Mouse (Mus musculus): ENCODE measurements around the gene Taf4.

Gene Taf4

DNA sequence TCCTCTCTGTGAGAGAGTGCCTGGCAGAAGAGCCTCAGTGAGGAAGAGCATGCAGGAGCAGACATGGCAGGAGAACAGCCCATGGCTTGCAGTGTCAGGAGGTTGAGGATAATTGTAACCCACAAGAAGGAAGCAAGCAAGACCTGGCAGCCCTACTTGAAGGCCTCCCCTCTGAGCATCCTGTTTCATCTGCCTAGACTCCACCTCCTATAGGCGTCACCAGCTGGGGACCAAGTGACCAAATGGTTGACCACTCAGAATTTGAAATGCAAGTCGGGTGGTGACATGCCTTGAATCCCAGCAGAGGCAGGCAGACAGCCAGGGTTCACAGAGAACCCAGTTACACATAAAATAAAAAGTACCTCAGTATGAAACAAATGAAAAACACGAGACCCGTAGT, 4.2 kb upstream of the Taf4 start:
- no peak for DNase-seq

GRCm38 (mm10) chr2:179979836-179980235, 3.4 kb upstream of the Taf4 start:
- no peak for DNase-seq

DNA sequence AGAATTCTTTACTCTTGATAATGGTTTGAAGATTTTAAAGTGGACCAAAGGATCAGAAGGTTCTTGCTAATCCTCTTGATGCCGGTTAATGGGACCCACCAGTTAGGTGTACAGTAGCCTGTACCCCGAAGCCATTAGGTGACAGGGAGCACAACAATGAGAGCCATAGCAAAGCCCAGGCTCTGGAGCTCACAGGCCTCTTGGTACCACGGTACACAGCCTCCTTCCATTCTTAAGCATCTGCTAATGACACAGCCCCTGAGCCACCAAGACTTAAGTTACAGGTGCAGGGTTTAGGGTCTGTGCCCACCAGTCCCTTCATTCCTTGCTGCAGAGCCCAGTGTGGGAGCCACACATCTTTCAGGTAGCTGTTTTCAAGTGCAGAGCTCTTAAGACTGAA, 1.8 kb upstream of the Taf4 start:
- DNase-seq = no peak

DNA sequence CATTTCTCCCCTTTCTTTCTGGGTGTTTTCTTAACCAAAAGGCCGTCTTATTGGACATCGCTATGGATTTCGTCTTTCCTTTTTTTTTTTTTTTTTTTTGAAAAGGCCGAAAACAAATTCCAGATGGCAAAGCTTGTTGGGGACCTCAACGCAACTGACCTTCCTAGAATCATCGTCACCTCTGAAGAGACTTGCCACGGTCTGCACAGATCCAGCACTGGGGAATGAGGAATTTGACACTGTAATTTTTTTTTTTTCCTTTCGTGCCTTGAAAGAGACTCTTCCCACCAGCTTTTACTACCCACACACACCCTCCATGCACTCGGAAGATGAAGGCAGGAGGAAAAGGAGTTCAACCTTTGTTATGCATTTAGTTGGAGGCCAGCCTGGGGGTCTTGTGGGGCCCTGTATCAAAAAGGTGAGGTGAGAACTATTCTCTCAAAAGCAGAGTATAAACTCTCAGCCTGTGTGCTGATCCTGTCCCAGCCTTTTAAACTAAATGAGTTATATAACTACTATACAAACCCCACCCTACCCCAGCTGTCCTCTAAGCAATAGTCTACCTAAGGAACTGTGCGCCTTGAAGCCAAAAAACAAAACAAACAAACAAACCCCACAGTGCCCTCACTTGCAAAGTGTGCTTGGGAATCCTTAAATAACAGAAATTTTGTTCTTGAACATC, 1.0 kb upstream of the Taf4 start:
- no peak for DNase-seq

- no peak for DNase-seq
These were observed 185 bp downstream of the Taf4 start for GRCm38 (mm10) chr2:179976295-179976627.

DNA sequence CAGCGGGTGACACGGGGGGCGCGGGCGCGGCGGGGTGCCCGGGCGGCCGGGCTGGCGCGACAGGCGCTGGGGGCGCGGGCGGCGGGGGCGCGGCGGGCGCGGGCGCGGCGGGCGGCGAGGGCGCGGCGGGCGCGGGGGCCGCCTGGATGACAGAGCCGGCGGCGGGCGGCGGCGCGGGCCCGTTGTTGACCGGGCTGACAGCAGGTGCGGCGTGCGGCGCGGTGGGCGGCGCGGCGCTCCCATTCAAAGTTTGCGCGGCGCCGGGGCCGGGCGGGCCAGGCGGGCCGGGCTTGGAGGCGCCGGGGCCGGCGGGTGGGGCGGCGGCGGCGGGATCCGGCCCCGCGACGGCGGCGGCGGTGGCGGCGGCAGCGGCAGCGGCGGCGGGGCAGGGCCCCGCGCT, 595 bp downstream of the Taf4 start:
- DNase-seq = peak in 1 of 2 experiments; percentile 61

DNA sequence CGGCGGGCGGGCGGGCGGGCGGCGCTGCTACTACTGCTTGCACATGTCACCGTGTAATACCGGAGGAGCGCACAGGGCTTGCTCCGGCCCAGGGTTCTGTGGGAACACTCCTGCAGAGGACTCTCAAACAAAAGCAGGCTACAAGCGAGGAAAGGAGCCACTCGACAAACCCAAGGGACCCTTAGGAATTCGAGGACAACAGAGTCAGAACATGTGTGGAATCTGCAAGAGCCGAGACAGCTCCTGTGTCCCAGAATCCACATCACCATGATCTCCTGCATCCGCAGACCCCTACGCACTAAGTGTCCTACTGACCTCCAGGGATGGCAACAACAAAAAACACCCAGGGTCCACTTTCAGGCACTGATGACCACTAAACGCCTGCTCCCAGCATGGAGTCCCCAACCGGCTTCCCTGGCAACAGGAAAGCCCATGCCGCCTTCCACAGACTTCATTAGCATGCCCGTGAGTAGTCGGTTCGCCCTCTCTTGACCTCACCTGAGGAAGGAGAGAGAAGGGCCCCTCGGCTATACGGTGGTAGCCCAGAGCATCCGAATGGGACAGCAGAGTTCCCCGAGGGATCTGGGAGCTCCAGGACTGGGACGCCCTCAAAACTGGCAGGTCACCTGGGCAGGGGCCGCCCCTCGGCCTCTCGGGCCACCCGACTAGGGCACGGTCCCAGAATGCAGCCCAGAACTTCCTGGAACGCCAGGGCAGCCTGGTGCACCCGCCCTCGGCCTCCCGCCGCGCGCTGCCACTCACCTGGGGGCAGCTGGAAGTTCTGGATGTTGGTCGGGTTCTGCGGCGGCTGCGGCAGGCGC, 1.6 kb downstream of the Taf4 start:
- DNase-seq = peak; percentile 24 to 52

DNA sequence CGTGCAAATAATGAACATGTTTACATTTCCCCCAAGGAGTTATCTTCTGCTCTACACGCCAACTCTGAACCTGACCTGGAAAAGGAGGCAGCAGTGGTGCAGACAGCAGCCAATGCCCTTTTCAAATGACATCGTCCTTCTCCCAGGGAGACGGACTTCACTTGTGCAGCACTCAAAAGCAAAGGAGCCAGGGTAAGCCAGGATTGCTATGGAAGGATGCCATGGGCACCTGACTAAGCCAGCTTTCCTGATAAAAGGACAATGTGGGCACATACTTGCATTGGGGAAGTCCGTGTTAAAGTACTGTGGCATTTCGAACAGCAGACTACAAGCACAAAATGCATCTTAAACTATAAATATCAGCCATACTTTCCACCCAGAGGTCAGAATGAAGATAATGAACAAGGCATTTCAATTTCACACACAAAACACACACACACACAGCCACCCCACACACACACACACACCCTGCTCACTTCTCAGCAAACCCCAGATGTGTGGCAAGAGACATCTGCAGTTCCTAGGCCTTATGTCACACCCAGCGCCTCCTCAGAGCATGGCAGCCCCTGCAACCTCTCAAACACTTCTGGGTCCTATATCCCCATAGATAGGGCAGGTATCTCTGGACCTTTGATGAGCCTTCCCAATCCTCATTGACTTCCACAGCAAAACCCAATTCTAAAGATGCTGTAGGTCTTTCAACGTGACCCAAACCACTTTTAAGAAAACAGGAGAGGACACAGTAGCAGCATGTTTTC, 2.4 kb downstream of the Taf4 start:
- peak in 1 of 2 experiments; percentile 32 for DNase-seq

- DNase-seq = no peak
These were observed 4.0 kb downstream of the Taf4 start for GRCm38 (mm10) chr2:179972406-179972805.

DNA sequence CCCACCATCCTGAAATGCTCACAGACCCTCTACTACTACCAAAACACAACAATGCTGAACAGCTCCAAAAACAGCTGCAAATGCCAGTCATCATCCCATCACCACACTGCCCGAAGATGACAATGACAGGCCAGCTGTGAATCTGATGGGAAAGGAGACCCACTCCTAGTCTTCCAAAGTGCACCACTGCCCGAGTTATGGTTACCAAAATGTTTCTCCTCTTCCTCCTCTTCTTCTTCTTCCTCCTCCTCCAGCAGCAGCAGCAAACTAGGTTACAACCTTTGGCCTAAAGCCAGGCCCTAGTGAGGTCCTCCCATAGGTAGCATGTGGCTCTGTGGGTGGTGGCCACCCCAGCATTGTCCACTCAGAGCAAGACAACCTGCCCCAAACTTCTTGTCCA, 4.6 kb downstream of the Taf4 start:
- DNase-seq = no peak

GRCm38 (mm10) chr2:179969137-179969536, 7.3 kb downstream of the Taf4 start:
- DNase-seq = no peak

- DNase-seq = no peak
These were observed 8.8 kb downstream of the Taf4 start for GRCm38 (mm10) chr2:179967633-179968032.

DNA sequence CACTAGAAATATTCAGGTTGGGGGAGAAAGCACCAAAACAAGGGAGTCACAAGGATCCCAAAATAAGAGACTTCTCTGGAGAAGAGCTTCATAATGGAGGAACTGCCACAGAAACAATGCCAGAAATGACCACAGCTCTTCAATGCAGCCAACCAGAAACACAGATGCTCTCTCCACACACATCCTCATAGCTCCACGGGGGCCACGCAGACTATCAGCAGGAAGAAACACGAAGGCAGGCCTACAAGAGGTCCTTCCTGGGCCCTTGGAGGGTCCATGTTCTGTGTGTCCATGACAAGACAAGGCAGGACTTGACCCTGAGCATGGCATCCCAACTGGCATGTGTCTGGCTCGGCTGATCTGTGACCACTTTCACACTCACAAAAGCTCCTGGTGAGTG, 15.0 kb downstream of the Taf4 start:
- no peak for DNase-seq

- DNase-seq = no peak
These were observed 16.1 kb downstream of the Taf4 start for GRCm38 (mm10) chr2:179960327-179960726.

DNA sequence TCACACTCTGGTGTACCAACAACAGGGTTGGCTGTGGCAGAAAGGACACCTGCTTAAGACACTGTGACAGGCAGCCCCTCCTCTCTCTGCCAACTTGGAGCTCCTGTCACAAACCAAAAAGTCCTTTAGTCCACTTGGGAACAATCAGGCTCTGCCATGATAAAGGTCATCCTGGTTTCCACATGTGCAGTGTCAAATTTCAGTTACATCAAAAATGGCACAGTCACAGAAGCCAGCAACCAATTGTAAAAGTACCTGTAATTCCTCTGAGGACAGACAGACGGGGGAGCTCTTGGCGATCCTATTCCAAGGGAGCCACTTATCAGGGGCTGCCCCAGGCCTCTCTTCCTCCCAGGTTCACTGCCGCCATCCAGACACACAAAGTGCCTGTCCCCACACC, 17.1 kb downstream of the Taf4 start:
- DNase-seq = no peak

DNA sequence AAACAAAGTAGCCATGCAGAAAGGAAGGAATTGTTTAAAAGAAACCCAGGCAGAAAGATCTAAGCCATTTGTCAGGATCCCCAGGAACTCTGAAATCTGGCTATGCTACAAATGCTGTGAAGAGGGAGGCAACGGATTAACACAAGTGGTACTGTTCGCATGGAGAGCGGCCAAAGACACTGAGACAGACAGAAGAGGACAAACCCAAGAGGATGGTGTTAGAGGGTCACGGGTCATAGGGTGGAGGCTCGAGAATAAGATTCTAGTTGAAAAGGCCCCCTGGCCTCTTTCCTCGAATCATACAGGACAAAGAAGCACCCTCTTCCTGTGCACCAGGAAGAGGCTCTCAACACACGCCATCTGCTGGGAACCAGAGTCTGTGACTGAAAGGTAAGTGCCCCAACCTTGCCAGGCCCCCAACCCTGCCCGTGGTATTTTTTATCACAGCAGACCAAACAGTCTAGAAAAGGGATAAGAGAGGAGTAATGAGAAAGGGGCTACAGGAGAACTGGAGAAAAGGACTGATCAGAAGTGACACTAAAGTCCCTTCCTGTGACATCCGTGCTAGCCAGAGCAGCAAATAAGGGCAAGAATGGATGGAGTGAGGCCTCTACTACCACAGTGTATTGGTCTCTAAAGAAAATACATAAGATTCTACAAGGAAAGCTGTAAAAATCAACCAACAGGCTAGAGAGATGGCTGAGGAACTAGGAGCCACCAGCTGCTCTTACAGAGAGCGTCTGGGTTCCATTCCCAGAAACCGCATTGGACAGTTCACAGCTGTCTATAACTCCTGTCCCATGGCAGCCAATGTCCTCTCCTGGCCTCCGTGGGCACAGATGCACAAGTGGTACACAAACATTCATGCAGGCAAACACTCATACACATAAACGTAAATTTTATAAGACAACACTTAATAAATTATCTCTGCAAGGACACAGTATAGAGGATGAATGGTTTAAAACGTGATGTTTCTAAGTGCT, 24.6 kb downstream of the Taf4 start:
- DNase-seq = peak in 1 of 2 experiments; percentile 28

GRCm38 (mm10) chr2:179948820-179949219, 27.6 kb downstream of the Taf4 start:
- no peak for DNase-seq

GRCm38 (mm10) chr2:179947607-179948006, 28.8 kb downstream of the Taf4 start:
- DNase-seq = no peak

DNA sequence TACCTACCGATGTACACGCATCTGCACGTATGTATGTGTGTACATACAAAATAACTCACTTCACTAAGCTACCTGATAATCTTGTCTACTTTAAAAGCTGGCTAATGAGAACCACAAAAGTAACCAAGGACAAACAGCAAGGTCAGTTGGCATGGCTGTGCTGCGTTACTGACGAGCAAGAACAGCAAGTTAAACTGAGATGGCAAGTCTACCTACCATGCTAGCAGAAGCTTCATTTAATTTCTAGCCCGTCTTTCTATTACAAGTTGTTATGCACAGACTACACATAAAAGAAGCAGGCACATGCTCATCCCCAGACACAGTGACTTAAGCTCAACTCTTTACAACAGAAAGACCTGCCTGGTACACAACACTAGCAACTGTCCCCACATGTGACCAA, 29.9 kb downstream of the Taf4 start:
- no peak for DNase-seq

DNA sequence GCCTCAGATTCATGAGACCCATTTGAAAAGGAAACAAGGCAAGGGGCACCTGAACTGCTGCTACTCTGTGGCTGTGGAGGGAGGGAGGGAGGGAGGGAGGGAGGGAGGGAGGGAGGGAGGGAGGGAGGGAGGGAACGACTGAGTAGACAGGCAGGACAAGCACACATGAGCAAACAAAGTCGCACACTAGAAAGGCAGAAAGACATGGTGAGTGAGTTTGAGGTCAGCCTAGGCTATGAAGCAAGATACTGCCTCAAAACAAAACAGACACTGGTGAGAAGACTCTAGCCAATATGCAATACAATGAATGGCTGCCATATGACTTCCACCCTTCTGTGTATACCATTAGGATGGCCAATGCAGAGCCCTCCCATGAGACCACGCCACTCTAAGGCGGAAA, 31.4 kb downstream of the Taf4 start:
- DNase-seq = no peak

DNA sequence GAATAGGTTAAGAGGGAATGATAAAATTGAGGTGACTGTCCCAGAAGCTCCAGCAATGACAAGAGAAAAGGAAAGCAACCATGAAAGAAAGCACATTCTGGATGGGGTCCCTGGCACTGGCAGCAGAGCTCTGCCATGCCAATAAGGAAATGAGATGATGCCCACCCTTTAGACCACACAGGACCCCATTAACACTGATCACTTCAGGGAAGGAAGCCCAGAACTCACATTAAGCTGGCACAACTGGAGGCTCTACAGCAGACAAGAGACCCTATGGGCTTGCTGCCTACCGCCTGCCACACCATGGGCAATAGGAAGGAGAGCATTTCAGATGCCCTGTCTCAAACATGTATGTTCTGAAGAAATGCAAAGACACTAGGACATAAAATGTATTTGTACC, 34.8 kb downstream of the Taf4 start:
- DNase-seq = no peak

DNA sequence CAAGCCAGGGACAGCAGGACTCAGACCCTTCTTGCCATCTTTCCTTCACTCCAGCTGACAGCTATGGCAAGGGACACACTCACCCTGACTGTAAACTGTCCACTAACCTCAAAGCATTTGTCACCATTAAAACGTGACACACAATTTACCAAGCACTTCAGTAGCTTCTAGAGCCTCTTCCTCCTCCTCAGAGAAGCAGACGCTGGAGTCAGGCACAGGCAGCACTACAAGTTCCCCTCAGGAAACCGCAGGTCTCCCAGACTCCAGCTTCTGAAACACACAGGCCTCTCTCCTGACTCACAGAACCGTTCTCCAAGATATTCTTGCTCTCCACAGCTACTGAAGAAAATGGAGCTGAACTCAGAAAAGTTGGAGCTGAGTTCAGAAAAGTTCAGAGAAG, 39.4 kb downstream of the Taf4 start:
- DNase-seq = no peak

GRCm38 (mm10) chr2:179934165-179934564, 42.3 kb downstream of the Taf4 start:
- no peak for DNase-seq

Measured in thymus, postnatal 36 days (tissue).